Mouse (Mus musculus) thymus, adult 2 months (tissue): ENCODE data around the gene Srrm1.

Experiments
- CTCF ChIP-seq: fragments of 200-500 bp; IDR thresholded peaks from 2 replicates; pipeline ENCODE4 v1.5.1; 2012; ENCODE audit warnings: mild to moderate bottlenecking, control low read depth, low read length, moderate library complexity, borderline replicate concordance; ENCODE audit not compliant: control insufficient read depth, poor library complexity, insufficient read depth; ENCODE audit errors: extremely low read depth
- POLR2A ChIP-seq: fragments of 200-500 bp; IDR thresholded peaks from 2 replicates; pipeline ENCODE4 v1.6.1; 2012; ENCODE audit warnings: mild to moderate bottlenecking, low read length, control low read depth, moderate library complexity; ENCODE audit not compliant: control insufficient read depth, poor library complexity, insufficient read depth; ENCODE audit errors: extremely low read depth

GRCm38 (mm10) chr4:135293813-135294212 lies 59.3 kb downstream of the Srrm1 start:
- TF ChIP-seq CTCF (no peak), POLR2A (no peak)
